Mouse (Mus musculus) ZHBTc4 (cell line): ENCODE measurements around the gene Vwa8.

Experiments used
- DNase-seq: peaks from one replicate; pipeline ENCODE4 v3.0.0-alpha.2; 2011; ENCODE audit warnings: low read depth, low spot score

Gene Vwa8

DNA sequence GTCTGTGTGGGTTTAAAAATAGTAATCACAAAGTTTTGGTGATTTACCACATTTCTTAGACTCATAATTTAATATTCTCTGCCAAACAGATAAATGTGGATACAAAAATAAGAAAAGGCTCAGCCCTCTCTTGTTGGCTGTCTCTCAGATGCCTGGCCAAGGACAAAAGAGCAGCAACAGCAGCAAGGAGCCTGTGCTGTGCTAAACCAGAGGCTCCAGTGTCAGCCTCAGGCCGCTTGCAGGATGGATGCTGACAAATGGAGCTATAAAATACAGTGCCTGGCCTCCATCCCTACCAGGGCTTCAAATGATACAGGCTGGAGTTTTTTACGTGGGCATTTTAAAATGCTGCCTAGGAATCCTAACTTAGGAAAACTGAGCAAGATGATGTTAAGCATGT is 134.3 kb downstream of the Vwa8 start:
- DNase-seq: no peak

GRCm38 (mm10) chr14:78984296-78984695 is 135.4 kb downstream of the Vwa8 start:
- no peak for DNase-seq

GRCm38 (mm10) chr14:78987543-78987942 is 138.7 kb downstream of the Vwa8 start:
- no peak for DNase-seq

- no peak for DNase-seq
These were observed 143.6 kb downstream of the Vwa8 start for GRCm38 (mm10) chr14:78992456-78992855.

- DNase-seq: no peak
These were observed 144.7 kb downstream of the Vwa8 start for GRCm38 (mm10) chr14:78993515-78993914.

GRCm38 (mm10) chr14:78996359-78996758 is 147.5 kb downstream of the Vwa8 start:
- no peak for DNase-seq

DNA sequence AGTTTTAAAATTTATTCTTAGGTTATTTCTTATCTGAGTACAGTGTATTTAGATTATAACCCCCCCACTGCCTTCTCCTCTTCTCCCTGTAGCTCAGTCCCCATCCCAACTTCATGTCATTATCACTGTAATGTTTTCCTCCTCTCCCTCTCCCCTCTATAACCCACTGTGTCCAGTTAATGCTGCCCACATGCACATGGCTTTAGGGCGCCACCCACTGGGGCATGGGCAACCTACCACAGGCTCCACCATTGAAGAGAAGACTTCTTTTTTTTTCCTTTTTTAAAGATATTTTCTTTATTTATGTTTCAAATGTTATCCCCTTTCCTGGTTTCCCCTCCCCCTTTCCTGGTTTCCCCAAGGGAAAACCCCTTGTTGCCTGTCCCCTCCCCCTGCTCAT is 154.7 kb downstream of the Vwa8 start:
- DNase-seq: no peak

GRCm38 (mm10) chr14:79017710-79018109 is 168.9 kb downstream of the Vwa8 start:
- peak; percentile 75 for DNase-seq

DNA sequence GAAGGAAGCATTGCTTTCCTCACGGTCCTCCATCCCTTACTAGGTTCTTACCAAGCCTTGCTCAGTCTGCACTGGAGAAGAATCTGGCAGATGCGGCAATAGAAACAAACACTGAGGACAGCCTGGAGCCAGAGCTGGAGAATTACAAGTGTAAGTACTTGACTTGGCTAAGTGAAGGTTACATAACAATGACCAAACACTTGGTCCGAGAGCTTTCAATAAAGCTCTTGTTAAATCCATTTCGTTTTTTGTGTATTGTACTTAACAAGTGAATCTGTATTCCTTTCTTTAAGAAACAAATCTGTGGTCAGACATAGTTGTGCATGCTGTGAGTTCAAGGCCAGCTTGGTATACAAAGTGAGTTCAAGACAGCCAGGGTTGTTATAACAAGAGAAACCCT is 169.7 kb downstream of the Vwa8 start:
- DNase-seq: peak; percentile 79

DNA sequence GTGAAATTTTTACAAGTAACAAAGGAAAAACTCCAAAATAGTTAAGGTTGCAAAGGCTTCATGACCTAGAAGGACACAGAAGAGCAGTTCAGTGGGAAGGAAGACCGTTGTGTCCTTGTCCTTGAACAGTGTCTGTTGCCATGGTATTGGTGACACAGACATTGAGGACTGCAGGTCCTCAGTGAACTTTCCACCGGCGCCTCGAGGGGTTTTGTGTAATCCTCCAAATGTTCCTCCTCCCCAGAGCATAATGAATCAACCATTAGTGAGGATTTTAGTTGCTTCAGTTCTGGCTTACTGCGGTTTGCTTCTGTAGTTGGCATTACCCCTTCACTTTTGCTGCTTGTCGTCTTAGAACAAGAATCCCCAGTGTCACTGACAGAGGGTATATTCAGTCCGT is 172.9 kb downstream of the Vwa8 start:
- DNase-seq: peak; percentile 29

GRCm38 (mm10) chr14:79028996-79029575 is 180.2 kb downstream of the Vwa8 start:
- no peak for DNase-seq

GRCm38 (mm10) chr14:79030715-79031114 is 181.9 kb downstream of the Vwa8 start:
- peak; percentile 11 for DNase-seq

- DNase-seq: no peak
These were observed 182.4 kb downstream of the Vwa8 start for GRCm38 (mm10) chr14:79031230-79031740.

DNA sequence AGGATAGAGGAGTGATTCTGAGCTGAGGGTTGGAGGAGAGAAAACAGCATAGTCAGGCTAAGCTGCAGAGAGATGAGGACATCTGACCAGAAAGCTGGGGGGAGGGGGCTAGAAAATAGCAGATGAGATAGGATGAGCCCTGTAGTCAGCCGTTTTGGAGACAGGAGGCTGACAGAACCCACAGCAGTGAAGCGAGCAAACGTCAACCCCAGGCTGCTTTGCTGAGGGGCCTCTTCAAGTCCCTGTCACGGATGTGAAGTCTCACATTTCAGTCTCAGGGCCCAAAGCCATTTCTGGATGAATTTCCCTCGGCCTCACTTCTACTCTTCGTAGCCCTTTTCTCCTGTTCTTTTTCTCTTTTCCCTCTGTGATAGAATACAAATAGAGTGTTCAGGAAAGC is 184.5 kb downstream of the Vwa8 start:
- DNase-seq: no peak

DNA sequence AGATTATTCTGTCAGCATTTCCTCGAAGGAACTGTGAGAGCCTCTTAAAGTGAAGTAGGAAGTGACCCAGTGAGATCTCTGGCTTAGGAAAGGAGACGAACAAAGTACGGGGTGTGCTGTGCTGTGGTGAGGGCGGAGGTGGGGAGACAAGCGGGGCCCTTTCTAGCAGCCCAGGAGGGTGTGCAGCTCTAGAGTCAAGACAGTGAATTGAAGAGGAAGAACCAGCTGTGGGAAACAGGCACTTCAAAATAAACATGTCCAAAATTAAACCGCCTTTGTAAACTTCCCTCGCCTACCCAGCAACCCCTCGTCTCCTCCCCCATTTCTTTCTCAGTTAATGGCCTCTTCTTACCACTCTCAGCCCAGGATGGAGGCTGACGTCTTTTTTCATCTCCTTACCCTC is 185.7 kb downstream of the Vwa8 start:
- DNase-seq: no peak

DNA sequence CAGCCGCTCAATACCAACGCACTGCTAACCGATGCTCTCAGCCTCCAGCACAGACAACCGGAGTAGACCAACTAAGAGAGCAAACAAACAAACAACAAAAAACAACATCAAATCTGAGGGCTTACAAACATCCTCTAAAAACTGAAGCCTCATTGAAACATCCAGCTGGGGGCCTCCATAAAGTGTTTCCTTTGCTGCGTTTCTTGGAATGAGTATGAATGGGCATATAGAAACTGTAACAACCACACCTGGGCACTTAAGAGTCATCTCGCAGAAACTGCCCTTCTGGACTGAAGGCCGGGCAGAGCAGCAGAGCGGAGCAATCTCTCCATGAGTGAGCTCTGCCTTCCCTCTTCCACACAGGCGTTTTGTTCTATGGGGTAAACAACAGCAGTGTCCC is 186.7 kb downstream of the Vwa8 start:
- DNase-seq: no peak

DNA sequence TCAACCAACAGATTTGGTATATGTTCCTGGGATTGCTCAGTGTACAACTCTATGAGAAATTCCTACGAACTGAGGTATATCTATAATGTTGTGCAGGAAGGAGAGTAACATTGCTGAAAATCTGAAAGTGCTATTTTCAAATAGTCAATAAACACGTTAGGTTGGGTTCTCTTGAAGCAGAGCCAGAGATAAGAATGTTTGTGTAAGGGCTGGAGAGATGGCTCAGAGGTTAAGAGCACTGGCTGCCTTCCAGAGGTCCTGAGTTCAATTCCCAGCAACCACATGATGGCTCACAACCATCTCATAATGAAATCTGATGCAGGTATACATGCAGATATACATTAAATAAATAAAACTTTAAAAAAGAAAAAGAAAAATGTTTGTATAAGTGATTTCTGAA is 198.3 kb downstream of the Vwa8 start:
- no peak for DNase-seq

GRCm38 (mm10) chr14:79047956-79048355 is 199.1 kb downstream of the Vwa8 start:
- DNase-seq: no peak

DNA sequence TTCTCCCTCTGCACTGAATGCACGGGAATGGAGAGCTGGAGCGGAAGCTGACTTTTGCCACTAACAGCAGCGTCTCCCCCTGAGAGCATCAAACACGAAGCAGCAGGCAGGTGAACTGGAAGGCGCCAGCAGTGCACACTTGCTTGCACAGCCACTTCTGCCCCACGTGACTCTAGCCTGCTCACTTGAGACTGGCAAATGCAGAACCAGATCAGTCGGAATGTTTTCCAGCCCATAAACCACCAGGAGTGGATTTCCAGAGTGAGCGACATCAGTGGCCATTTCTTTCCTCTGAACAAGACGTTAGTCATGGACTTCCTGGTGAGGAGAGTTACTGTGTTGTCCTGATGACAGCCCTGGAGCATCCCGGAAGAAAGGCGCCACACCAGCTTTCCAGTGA is 200.7 kb downstream of the Vwa8 start:
- DNase-seq: no peak

GRCm38 (mm10) chr14:79065636-79066035 is 216.8 kb downstream of the Vwa8 start:
- DNase-seq: no peak

GRCm38 (mm10) chr14:79069515-79069914 is 220.7 kb downstream of the Vwa8 start:
- DNase-seq: no peak

DNA sequence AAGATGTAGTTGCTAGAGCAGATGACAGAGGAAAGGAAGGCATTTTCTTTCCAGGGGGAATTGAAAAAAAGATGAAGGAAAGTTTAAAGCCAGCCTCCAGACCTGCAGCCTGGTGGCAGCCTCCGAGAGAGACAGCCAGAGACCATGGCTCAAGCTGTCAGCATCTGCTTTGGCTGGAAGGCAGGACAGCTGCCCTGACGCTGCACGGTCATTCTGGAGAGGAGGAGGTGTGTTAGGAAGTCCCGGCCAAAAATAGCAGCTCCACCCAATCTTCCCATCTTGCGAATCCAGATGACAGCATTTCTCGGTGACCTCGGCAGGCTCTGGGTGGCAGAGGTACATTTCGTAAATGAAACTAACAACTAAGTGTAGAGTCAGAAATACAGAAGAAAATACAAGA is 225.9 kb downstream of the Vwa8 start:
- no peak for DNase-seq

- no peak for DNase-seq
These were observed 227.9 kb downstream of the Vwa8 start for GRCm38 (mm10) chr14:79076560-79077300.
